In genomic region chr10:8772464-8773209, GRCm38 (mm10) we compare ENCODE assay signal across 10 mouse cellular contexts.
DNase-seq lines count a peak whose midpoint lies in the region; ATAC-seq and TF ChIP-seq lines count a peak whose summit lies in the region.
"Had no signal": no experiment of that assay in that cellular context is flagged by ENCODE, and none has a peak within 500 bp of the region (broad histone marks: within the 10 kb centered on the region; RNA-seq: fewer than 3 reads in every experiment).

No protein-coding gene starts in this region.

- H3K27me3 ChIP-seq in heart, embryonic 10.5 days (ENCODE audit: insufficient read depth, poor library complexity, severe bottlenecking): no peaks in the 10 kb centered on the region
- H3K27me3 ChIP-seq in kidney, embryonic 15.5 days: no peaks in the 10 kb centered on the region
- no peaks in the 10 kb centered on the region for H3K27me3 ChIP-seq in stomach, postnatal 0 days (ENCODE audit: control insufficient read depth, insufficient read depth, low read length)

- no peak for TF ChIP-seq CTCF in stomach, postnatal 0 days (IDR thresholded peaks at IDR 0.05; ENCODE audit: low read depth)

- peak overlapping the region; percentile 66 for H3K27ac ChIP-seq in heart, embryonic 10.5 days
- 0 out of 2 replicates have a peak overlapping the region, but pooled peaks have one; percentile 10 for H3K27ac ChIP-seq in kidney, embryonic 15.5 days
- H3K27ac ChIP-seq in stomach, postnatal 0 days (replicated peaks): 0 out of 2 replicates have a peak overlapping the region, but pooled peaks have one; percentile 0
- H3K27ac ChIP-seq: layer of hippocampus, adult 2 months had no signal

- H3K9me3 ChIP-seq in heart, embryonic 10.5 days: no peaks in the 10 kb centered on the region
- no peaks in the 10 kb centered on the region for H3K9me3 ChIP-seq in kidney, embryonic 15.5 days (replicated peaks)
- no peaks in the 10 kb centered on the region for H3K9me3 ChIP-seq in stomach, postnatal 0 days (ENCODE audit: control insufficient read depth, low read length)

- H3K4me3 ChIP-seq in heart, embryonic 10.5 days: no peak overlapping the region
- H3K4me3 ChIP-seq in kidney, embryonic 15.5 days (replicated peaks): no peak overlapping the region
- no peak overlapping the region for H3K4me3 ChIP-seq in stomach, postnatal 0 days (ENCODE audit: low read depth, low read length)
- H3K4me3 ChIP-seq: layer of hippocampus, adult 2 months had no signal

- peaks cover 16% of the 10 kb centered on the region for H3K4me1 ChIP-seq in heart, embryonic 10.5 days
- peaks cover 8% of the 10 kb centered on the region; the same call in 1 of the 2 replicates for H3K4me1 ChIP-seq in kidney, embryonic 15.5 days
- H3K4me1 ChIP-seq in stomach, postnatal 0 days (replicated peaks; ENCODE audit: control insufficient read depth, insufficient read depth): no peaks in the 10 kb centered on the region

- 65% methylated on average over 4 of the region's 4 CpGs for WGBS in heart, embryonic 10.5 days
- 73% methylated on average over 4 of the region's 4 CpGs for WGBS in kidney, embryonic 15.5 days
- 66% methylated on average over 4 of the region's 4 CpGs for WGBS in stomach, postnatal 0 days

- peaks cover 25% of the 10 kb centered on the region for H3K36me3 ChIP-seq in heart, embryonic 10.5 days
- peaks cover 27% of the 10 kb centered on the region for H3K36me3 ChIP-seq in kidney, embryonic 15.5 days
- H3K36me3 ChIP-seq in stomach, postnatal 0 days (ENCODE audit: control insufficient read depth, insufficient read depth, low read length): peaks cover 4% of the 10 kb centered on the region; the same call in 1 of the 2 replicates

- DNase-seq in urinary bladder, postnatal 14 days (ENCODE audit: low spot score): peak; percentile 66
- DNase-seq in urinary bladder, adult 2 months (ENCODE audit: low spot score): no peak
- no peak for DNase-seq in heart, embryonic 10.5 days (ENCODE audit: low spot score)
- DNase-seq in stomach, postnatal 0 days (ENCODE audit: low spot score): peak; percentile 60
- no peak for DNase-seq in cerebellum, postnatal 36 days
- no peak for DNase-seq in cerebellum, adult 18-20 months
- DNase-seq: thymus, adult 2 months had no signal

- ATAC-seq in kidney, embryonic 15.5 days (replicated peaks; ENCODE audit: low FRiP score): peak; percentile 29; the same call in 1 of the 2 replicates
- peak; percentile 87 for ATAC-seq in stomach, postnatal 0 days (ENCODE audit: low FRiP score, low TSS enrichment)
- no peak for ATAC-seq in erythroblast, adult 5-6 weeks (replicated peaks; ENCODE audit: low FRiP score, poor library complexity, severe bottlenecking)

- H3K4me2 ChIP-seq in kidney, embryonic 15.5 days: no peak overlapping the region
- no peak overlapping the region for H3K4me2 ChIP-seq in stomach, postnatal 0 days (replicated peaks; ENCODE audit: low read depth)

- TF ChIP-seq EP300 in stomach, postnatal 0 days (optimal IDR thresholded peaks at IDR 0.05): no peak

- H3K9ac ChIP-seq in kidney, embryonic 15.5 days: no peak overlapping the region
- no peak overlapping the region for H3K9ac ChIP-seq in stomach, postnatal 0 days (ENCODE audit: low read length)

Comparison
In these comparisons a context has a peak if more than half of its experiments do, and no peak if none do; other contexts are left out.
1. DNase-seq: peak in urinary bladder, postnatal 14 days (single experiment) and stomach, postnatal 0 days (single experiment); none in urinary bladder, adult 2 months (single experiment), heart, embryonic 10.5 days (single experiment), cerebellum, postnatal 36 days (0 of 2) and cerebellum, adult 18-20 months (0 of 2).
2. H3K27ac ChIP-seq: peak in every context shown above with its lines; median percentile 66 in heart, embryonic 10.5 days; 10 in kidney, embryonic 15.5 days; 0 in stomach, postnatal 0 days.